Mouse (Mus musculus) heart, embryonic 15.5 days (tissue): Measurements from ENCODE around the gene Entpd2. TPM values are rescaled to one million over a fixed set of nuclear protein-coding genes. Genes with fewer than 3 reads are reported as not detected.

Source experiments
- ATAC-seq: fragments of 200-750 bp; cut with Nextera tagmentation; replicated peaks from 2 replicates; pipeline ENCODE4 v1.8.0; 2017; ENCODE audit warnings: low read depth, moderate TSS enrichment; ENCODE audit not compliant: insufficient number of reproducible peaks, insufficient read depth, low FRiP score
- H3K27ac ChIP-seq: fragments of 300-500 bp; sonication (generic); 2 replicates; pipeline ENCODE4 v1.5.1; 2015; ENCODE audit warnings: mild to moderate bottlenecking, inconsistent platforms
- H3K27me3 ChIP-seq: fragments of 300-500 bp; sonication (generic); 2 replicates; pipeline ENCODE4 v1.6.1; 2015; ENCODE audit warnings: inconsistent platforms
- H3K36me3 ChIP-seq: fragments of 300-500 bp; sonication (generic); 2 replicates; pipeline ENCODE4 v1.6.1; 2015; ENCODE audit warnings: mild to moderate bottlenecking, inconsistent platforms
- H3K4me1 ChIP-seq: fragments of 300-500 bp; sonication (generic); replicated peaks from 2 replicates; pipeline ENCODE4 v1.6.1; 2015; ENCODE audit warnings: inconsistent platforms
- H3K4me2 ChIP-seq: fragments of 300-500 bp; sonication (generic); 2 replicates; pipeline ENCODE4 v1.6.1; 2015; ENCODE audit warnings: inconsistent platforms, mild to moderate bottlenecking, moderate library complexity
- H3K4me3 ChIP-seq: fragments of 300-500 bp; sonication (generic); 2 replicates; pipeline ENCODE4 v1.5.1; 2015; ENCODE audit warnings: mild to moderate bottlenecking, inconsistent platforms
- H3K9ac ChIP-seq: fragments of 300-500 bp; sonication (generic); 2 replicates; pipeline ENCODE4 v1.6.1; 2015; ENCODE audit warnings: mild to moderate bottlenecking, inconsistent platforms
- H3K9me3 ChIP-seq: fragments of 300-500 bp; sonication (generic); replicated peaks from 2 replicates; pipeline ENCODE4 v1.6.1; 2016; ENCODE audit warnings: inconsistent platforms
- WGBS: fragments of 180-500 bp; shearing (Covaris S2); methylation state at CpG from one replicate; pipeline ENCODE4 v1.1.7; 2015; ENCODE audit warnings: mixed read lengths; 5-methylcytosine and 5-hydroxymethylcytosine counted together
- polyA plus RNA-seq: library from polyadenylated mRNA; unstranded; fragments of >200 nt; fragmentation: Nextera tagmentation; extraction: Ambion mirVana; gene quantifications from 2 replicates; pipeline ENCODE4 v1.2.1, GENCODE M21; 2015

Entpd2 gene
- 1.8 and 4.6 TPM in 2 replicates for polyA plus RNA-seq

DNA sequence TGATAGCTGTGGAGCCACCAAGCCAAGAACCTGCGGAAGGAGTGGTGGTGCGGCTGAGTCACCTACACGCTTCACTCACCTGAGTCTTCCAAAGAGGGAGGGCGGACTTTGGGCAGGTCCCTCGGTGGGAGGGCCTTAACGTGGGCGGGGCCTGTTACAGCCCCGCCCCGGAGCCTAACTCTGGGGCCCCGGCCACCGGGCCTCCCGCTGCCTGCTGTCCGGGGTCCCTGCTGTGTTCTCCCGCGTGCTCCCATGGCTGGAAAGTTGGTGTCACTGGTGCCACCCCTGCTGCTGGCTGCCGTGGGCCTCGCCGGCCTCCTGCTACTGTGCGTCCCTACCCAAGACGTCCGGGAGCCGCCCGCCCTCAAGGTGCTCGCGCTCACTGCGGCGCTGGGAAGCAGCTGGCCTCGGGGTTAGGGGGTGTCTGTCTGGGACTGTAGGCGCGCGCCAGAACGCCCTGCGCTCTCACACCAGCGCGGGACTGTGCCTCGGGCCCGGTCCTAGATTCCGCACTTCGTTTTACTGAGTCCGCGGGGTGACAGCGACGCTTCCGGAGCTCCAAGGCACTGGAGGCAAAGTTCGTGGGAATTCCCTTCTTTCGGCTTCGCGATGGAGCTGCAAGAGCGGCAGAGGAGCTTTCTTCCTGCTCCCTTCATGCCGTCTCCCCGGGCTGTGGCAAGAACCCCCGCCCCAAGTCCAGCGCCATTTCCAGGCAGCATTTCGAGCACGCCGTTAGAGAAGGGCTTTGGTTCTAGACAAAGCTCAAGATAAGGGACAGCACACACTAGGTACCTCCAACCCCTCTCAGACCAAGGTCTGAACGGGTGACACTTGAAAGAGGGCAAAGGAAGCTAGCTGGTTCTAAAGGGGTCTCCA lies at the start of gene Entpd2:
TSS of gene Entpd2 (plus strand) at position 154 of the 876 bp plus-strand sequence.
- peaks cover 80% of the 10 kb centered on the region for H3K27me3 ChIP-seq
- H3K4me3 ChIP-seq, result peak within 1 kb of the TSS; percentile 37
- peak within 1 kb of the TSS; percentile 69 for H3K4me2 ChIP-seq
- WGBS, result 2% methylated on average over 57 of the region's 57 CpGs
- no peak within 1 kb of the TSS for H3K27ac ChIP-seq
- H3K9ac ChIP-seq, result peak within 1 kb of the TSS; percentile 11; the same call in 1 of the 2 replicates
- H3K9me3 ChIP-seq, result no peaks in the 10 kb centered on the region
- H3K36me3 ChIP-seq, result no peaks in the 10 kb centered on the region
- ATAC-seq, result 0 out of 2 replicates have a peak, but pooled peaks have one; percentile 16
- peaks cover 24% of the 10 kb centered on the region for H3K4me1 ChIP-seq

DNA sequence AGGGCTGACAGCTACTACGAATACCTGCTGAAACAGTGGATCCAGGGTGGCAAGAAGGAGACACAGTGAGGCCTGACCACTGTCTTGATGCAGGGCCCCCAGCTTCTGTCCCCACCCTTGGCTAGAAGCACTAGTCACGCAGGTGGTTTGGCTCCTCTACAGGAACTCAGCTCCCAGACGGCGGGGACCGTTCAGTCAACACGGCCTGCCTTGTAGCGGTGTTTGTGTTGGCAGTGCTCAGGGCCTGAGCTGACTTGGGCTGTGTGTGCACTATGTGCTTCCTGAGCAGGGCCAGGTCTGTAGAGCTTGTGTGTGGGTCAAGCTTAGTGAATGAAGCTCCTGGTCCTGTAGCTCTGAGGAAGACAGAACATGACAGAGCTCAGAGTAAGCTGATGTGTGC lies 47.5 kb upstream of the Entpd2 start:
- WGBS, result 86% methylated on average over 7 of the region's 7 CpGs
- H3K27me3 ChIP-seq, result no peaks in the 10 kb centered on the region
- ATAC-seq, result no peak; the same call in 1 of the 2 replicates

DNA sequence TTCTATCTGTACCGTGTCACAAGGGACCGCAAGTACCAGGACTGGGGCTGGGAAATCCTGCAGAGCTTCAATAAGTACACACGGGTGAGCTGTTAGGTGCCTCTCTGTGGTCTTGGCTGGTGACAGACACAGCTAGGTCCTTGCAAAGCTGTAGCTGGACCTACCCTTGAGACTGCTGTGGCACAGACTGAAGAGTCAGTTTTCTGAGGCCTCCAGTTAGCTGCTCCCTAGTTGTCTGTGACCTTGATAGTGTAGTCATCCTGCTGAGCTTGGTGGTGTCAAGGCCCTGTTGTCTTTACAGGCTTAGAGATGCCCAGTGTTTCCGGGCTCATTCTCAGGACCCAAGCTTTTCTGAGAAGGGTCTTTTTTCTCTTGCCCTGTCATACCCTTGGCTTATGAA lies 46.2 kb upstream of the Entpd2 start:
- WGBS, result 88% methylated on average over 4 of the region's 4 CpGs
- no peak overlapping the region for H3K9ac ChIP-seq
- no peak overlapping the region for H3K4me3 ChIP-seq
- no peaks in the 10 kb centered on the region for H3K9me3 ChIP-seq
- no peaks in the 10 kb centered on the region for H3K4me1 ChIP-seq
- no peaks in the 10 kb centered on the region for H3K27me3 ChIP-seq
- peaks cover 77% of the 10 kb centered on the region for H3K36me3 ChIP-seq
- H3K27ac ChIP-seq, result no peak overlapping the region
- no peak for ATAC-seq
- H3K4me2 ChIP-seq, result no peak overlapping the region

More for the DNA sequence above, 47.5 kb upstream of the Entpd2 start:
- no peak overlapping the region for H3K9ac ChIP-seq
- H3K4me1 ChIP-seq, result no peaks in the 10 kb centered on the region
- no peak overlapping the region for H3K4me3 ChIP-seq
- no peak overlapping the region for H3K4me2 ChIP-seq
- peaks cover 90% of the 10 kb centered on the region for H3K36me3 ChIP-seq
- no peak overlapping the region for H3K27ac ChIP-seq
- H3K9me3 ChIP-seq, result no peaks in the 10 kb centered on the region

DNA sequence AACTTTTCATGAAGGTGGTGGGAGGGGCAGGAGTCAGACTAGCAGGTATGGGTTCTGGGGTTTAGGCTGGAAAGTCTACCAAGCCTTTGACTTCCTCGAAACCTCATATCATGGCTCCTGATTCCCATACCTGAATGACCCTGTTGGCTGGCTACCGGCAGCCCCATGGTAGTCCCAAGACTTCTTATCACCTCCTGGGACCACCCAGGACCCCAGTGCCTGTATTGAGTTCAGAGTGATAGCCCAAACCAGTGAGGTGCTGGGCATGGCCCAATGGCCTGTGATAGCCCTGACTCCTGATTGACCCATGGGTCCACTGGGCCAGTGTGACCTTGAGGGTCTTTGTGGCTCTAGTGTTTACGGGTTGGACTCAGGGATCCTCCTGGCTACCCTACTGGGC lies 45.0 kb upstream of the Entpd2 start:
- Histone ChIP-seq H3K9ac (no peak overlapping the region), H3K9me3 (no peaks in the 10 kb centered on the region), H3K4me2 (no peak overlapping the region), H3K4me1 (peaks cover 4% of the 10 kb centered on the region), H3K36me3 (peaks cover 65% of the 10 kb centered on the region), H3K4me3 (no peak overlapping the region), H3K27me3 (no peaks in the 10 kb centered on the region), H3K27ac (no peak overlapping the region)
- 92% methylated on average over 3 of the region's 3 CpGs for WGBS
- no peak for ATAC-seq

DNA sequence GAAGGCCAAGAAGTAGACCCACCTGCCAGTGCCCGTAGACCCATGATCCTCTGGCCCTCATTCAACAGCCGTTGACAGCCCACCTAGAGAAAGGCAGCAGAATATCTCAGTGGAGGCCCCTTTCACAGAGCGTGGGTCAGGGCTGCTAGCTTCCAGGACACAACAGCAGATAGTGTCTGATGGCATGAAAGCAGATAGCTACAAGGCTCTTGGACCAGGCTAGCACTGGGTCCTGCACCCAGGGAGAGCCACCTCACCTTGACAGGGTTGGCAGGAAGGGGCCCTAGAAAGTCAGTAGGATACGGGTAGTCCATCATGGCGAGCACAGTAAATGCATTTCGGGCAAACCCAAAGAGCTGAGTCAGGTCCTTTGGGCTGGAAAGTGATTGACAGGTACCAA lies 41.5 kb upstream of the Entpd2 start:
- WGBS, result 88% methylated on average over 6 of the region's 6 CpGs
- no peak for ATAC-seq

DNA sequence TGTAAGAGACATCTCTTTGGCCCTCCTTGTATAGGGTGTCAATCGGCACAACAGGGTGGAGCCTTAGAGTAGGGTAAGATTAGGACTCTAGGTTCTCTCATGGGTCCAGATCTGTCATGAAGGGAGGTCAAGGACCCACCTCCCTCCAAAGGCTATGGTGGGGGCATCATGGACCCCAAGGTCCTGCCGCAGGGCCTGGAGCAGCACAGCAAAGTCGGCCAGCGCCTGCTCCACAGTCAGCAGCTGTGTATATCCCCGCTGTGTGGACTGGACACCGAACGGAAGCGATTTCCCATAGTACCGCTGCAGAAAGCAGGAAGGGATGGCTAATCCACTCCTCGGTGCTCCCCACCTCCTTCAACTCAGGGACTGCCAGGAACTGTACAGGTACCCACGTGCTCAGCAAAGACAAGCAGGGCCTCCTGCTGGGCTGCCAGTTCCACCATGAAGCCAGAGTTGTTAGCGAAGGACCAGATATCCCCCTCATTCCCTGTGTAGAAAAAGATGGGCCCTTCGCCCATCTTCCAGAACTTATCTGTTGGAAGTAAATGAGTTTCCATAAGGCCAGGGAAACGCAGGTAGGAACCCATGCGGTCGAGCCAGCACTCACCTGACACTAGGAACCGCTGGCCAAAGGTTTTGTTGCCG lies 40.1 kb upstream of the Entpd2 start:
- Histone ChIP-seq H3K27ac (no peak overlapping the region), H3K4me3 (peak overlapping the region; percentile 51), H3K9ac (peak overlapping the region; percentile 31; the same call in 1 of the 2 replicates), H3K36me3 (peaks cover 20% of the 10 kb centered on the region), H3K4me2 (peak overlapping the region; percentile 71), H3K27me3 (no peaks in the 10 kb centered on the region), H3K9me3 (no peaks in the 10 kb centered on the region), H3K4me1 (peaks cover 14% of the 10 kb centered on the region)
- ATAC-seq, result 0 out of 2 replicates have a peak, but pooled peaks have one; percentile 2
- 38% methylated on average over 18 of the region's 18 CpGs for WGBS

More for the DNA sequence above, 41.5 kb upstream of the Entpd2 start:
- Histone ChIP-seq H3K27me3 (no peaks in the 10 kb centered on the region), H3K9ac (no peak overlapping the region), H3K36me3 (peaks cover 33% of the 10 kb centered on the region), H3K4me3 (no peak overlapping the region), H3K9me3 (no peaks in the 10 kb centered on the region), H3K4me2 (no peak overlapping the region), H3K27ac (no peak overlapping the region), H3K4me1 (peaks cover 14% of the 10 kb centered on the region)

DNA sequence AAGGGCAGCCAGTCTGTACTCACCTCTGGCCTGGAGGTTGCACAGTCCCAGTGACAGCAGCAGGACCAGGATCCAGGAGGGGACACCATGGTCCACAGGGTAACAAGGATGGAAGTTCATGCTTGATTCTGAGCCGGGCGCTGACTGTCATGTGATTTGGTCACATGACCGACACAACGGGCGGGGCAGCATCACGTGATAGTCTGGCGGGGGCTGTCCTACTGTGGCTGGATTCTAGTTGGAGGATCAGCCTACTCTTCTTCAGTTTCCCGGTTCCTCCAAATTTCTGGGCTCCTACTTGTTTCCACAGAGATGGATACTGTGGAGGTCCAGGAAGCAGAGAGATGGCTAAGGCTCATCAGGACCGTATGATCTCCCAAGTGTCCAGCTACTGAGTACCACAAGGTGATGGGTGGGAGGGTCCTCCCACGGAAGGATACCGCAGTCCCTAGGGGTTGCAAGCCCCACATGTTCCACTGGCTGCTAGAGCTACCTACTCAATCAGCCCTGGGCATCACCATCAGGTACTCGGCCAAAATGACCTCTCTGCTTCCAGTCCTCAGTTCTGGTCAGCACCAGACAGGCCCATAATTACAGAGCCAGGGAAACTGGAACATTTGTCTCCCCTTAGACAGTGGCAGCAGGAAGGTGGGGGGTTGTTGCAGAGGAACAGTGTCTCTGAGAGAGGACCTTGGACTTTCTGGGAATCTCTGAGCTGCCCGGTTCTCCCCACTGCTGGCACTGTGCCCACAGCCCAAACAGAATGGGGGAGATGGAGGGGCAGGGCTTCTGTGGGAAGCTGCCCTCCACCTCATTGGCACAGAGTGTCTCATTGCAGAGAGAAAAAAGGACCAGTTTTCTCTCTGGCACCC lies 39.2 kb upstream of the Entpd2 start, which contains the start of gene Dpp7:
TSS of gene Dpp7 (minus strand) at position 152 of the 872 bp plus-strand sequence.
- peak; percentile 56 for ATAC-seq
- peak within 1 kb of the TSS; percentile 31 for H3K9ac ChIP-seq
- peaks cover 11% of the 10 kb centered on the region; the same call in 1 of the 2 replicates for H3K36me3 ChIP-seq
- no peak within 1 kb of the TSS for H3K27ac ChIP-seq
- H3K27me3 ChIP-seq, result no peaks in the 10 kb centered on the region
- H3K4me2 ChIP-seq, result peak within 1 kb of the TSS; percentile 71
- WGBS, result 4% methylated on average over 13 of the region's 13 CpGs
- H3K4me3 ChIP-seq, result peak within 1 kb of the TSS; percentile 51
- no peaks in the 10 kb centered on the region for H3K9me3 ChIP-seq
- peaks cover 14% of the 10 kb centered on the region for H3K4me1 ChIP-seq

DNA sequence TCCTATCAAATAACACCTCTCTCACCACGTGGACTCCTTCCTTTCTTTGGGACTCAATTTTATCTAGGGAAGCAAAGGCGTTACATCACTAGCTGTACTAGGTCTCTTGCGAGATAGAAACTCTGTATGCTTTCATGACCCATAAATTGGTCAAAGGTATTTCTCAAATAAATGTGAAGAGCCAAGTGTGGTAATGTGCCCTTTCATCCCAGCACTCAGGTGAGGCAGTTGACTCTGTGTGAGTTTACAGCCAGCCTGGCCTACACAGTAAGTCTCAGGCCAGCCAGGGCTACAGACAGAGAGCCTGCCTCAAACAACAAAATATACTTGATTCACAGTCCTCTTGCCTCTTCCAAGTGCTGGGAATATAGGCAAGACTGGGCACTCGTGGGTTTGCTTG lies 35.8 kb upstream of the Entpd2 start:
- Histone ChIP-seq H3K4me3 (no peak overlapping the region), H3K4me2 (no peak overlapping the region), H3K9ac (no peak overlapping the region), H3K36me3 (peaks cover 3% of the 10 kb centered on the region; the same call in 1 of the 2 replicates), H3K27ac (no peak overlapping the region), H3K4me1 (peaks cover 17% of the 10 kb centered on the region), H3K27me3 (peaks cover 5% of the 10 kb centered on the region; the same call in 1 of the 2 replicates), H3K9me3 (no peaks in the 10 kb centered on the region)
- WGBS, result 65% methylated on average over 4 of the region's 4 CpGs
- ATAC-seq, result no peak

DNA sequence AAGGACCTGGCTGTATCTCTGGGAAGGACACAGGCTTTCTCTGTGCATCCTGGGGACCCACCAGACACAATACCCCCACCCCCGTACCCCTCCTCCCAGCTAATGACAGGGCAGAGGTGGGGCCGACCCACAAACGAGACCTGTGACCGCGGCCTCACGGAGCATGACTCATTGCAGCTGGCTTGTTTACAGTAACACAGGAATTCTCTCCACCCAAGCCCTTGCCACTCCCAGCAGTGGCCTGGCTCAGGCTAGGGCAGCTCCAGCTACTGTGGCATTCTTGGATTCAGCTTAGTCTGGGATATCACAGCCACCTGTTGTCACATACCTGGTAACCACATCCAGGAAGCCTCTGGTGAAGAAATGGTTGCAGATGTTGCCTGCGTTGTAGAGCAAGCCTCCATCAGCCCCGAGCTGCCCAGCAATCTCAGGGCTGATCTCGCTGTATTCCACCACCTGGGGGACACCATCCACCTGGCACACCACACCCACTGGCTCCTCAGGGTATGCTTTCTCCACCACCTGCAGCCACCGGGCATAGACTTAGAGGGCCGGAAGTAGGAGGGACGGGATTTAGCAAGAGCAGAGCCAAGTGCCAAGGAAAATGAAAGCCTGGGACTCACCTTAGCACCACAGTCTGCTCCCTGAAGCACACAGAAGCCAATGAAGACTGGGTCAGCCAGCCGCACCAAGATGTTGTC lies 32.0 kb upstream of the Entpd2 start:
- H3K4me2 ChIP-seq, result no peak overlapping the region
- 48% methylated on average over 13 of the region's 13 CpGs for WGBS
- no peaks in the 10 kb centered on the region for H3K9me3 ChIP-seq

DNA sequence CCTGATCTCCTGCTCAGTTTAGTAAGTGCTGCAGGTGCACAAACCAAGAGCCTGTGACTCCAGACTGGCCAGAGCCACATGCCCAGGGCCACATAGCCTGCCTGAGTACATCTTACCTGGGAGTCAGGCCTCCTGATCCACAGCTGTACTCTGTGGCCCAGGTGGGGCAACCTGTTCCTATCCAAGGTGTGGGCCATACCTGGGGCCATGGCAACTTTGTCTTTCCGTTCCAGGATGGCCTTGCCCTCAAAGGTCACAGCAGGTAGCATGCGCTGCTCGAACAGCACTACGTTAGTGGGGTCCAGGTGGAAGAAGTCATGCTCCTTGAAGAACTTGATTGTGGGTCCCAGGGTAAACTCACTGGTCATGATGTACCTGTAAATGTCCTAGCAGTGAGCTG lies 31.4 kb upstream of the Entpd2 start:
- Histone ChIP-seq H3K9me3 (no peaks in the 10 kb centered on the region), H3K4me1 (peaks cover 9% of the 10 kb centered on the region), H3K27ac (no peak overlapping the region), H3K9ac (no peak overlapping the region), H3K36me3 (peaks cover 3% of the 10 kb centered on the region; the same call in 1 of the 2 replicates), H3K27me3 (peaks cover 25% of the 10 kb centered on the region), H3K4me2 (peak overlapping the region; percentile 91), H3K4me3 (peak overlapping the region; percentile 62)
- no peak for ATAC-seq
- WGBS, result 91% methylated on average over 4 of the region's 4 CpGs

More for the DNA sequence above, 32.0 kb upstream of the Entpd2 start:
- Histone ChIP-seq H3K36me3 (peaks cover 3% of the 10 kb centered on the region; the same call in 1 of the 2 replicates), H3K27me3 (peaks cover 21% of the 10 kb centered on the region), H3K9ac (no peak overlapping the region), H3K4me3 (no peak overlapping the region), H3K4me1 (peaks cover 9% of the 10 kb centered on the region), H3K27ac (no peak overlapping the region)
- no peak for ATAC-seq
